Mouse (Mus musculus) CH12.LX (cell line): Measurements from ENCODE around the gene Zfhx3. TPM values are rescaled to one million over a fixed set of nuclear protein-coding genes. Genes with fewer than 3 reads are reported as not detected.

Experiments
- DNase-seq: peaks from one replicate; pipeline ENCODE4 v3.0.0-alpha.2; 2013; ENCODE audit errors: extremely low read depth
- H3K27ac ChIP-seq: 2 replicates; pipeline ENCODE4 v1.5.1; 2012; ENCODE audit warnings: low read depth, mild to moderate bottlenecking, control low read depth, moderate library complexity; ENCODE audit not compliant: insufficient read depth
- H3K27me3 ChIP-seq: replicated peaks from 2 replicates; pipeline ENCODE3; 2012; ENCODE audit warnings: inconsistent platforms
- H3K36me3 ChIP-seq, 2 experiments: replicated peaks in 1 of 2; 2 replicates each; pipeline versions ENCODE3 to v1.6.1; 2012; ENCODE audit warnings: inconsistent platforms in 1 of 2, low read length in 1 of 2, mild to moderate bottlenecking in 1 of 2, mixed read lengths in 1 of 2, moderate library complexity in 1 of 2; ENCODE audit not compliant: control insufficient read depth in 1 of 2, insufficient read depth in 1 of 2
- H3K4me1 ChIP-seq, 2 experiments: 2 replicates each; pipeline ENCODE4 v1.6.1; 2012; ENCODE audit warnings: inconsistent platforms in 1 of 2, moderate library complexity in 1 of 2; ENCODE audit not compliant: insufficient read depth in 2 of 2, control insufficient read depth in 1 of 2
- H3K4me2 ChIP-seq: 2 replicates; pipeline ENCODE4 v1.6.1; 2012; ENCODE audit warnings: low read depth, mild to moderate bottlenecking, control low read depth; ENCODE audit not compliant: poor library complexity, insufficient read depth, severe bottlenecking
- H3K4me3 ChIP-seq, 3 experiments: fragments of 150-350 bp in 1 of 3; sonication (generic) in 1 of 3; replicated peaks in 1 of 3; 2 replicates each; pipeline versions ENCODE3 to v1.5.1; 2011 to 2012; ENCODE audit warnings: low read depth in 2 of 3, low read length in 2 of 3, mild to moderate bottlenecking in 2 of 3, moderate library complexity in 2 of 3, control low read depth in 1 of 3, improper control_type of control experiment in 1 of 3, inconsistent platforms in 1 of 3, mixed read lengths in 1 of 3; ENCODE audit not compliant: poor library complexity in 1 of 3
- H3K79me2 ChIP-seq: replicated peaks from 2 replicates; pipeline ENCODE4 v1.6.1; 2012; ENCODE audit warnings: mild to moderate bottlenecking, moderate library complexity; ENCODE audit not compliant: control insufficient read depth, poor library complexity, insufficient read depth, severe bottlenecking; ENCODE audit errors: extremely low read depth
- H3K9ac ChIP-seq: 2 replicates; pipeline ENCODE4 v1.6.1; 2012; ENCODE audit warnings: low read depth, mild to moderate bottlenecking, control low read depth, moderate library complexity; ENCODE audit not compliant: insufficient read depth
- H3K9me3 ChIP-seq: replicated peaks from 2 replicates; pipeline ENCODE3; 2012; ENCODE audit warnings: low read length, inconsistent platforms, mixed read lengths
- CHD1 ChIP-seq: IDR thresholded peaks from 2 replicates; pipeline ENCODE4 v1.6.1; 2012; ENCODE audit warnings: low read depth, low read length, improper control_type of control experiment, inconsistent platforms
- CHD2 ChIP-seq: IDR thresholded peaks from 2 replicates; pipeline ENCODE4 v1.6.1; 2011; ENCODE audit warnings: low read length, improper control_type of control experiment
- CTCF ChIP-seq, 2 experiments: IDR thresholded peaks in 1 of 2; conservative IDR thresholded peaks in 1 of 2; 2 replicates each; pipeline ENCODE4 v1.5.1; 2011 to 2012; ENCODE audit warnings: low read depth in 2 of 2, low read length in 2 of 2, improper control_type of control experiment in 1 of 2, inconsistent platforms in 1 of 2, mild to moderate bottlenecking in 1 of 2, moderate library complexity in 1 of 2
- E2F4 ChIP-seq: IDR thresholded peaks from 2 replicates; pipeline ENCODE4 v1.6.1; 2011; ENCODE audit warnings: low read depth, low read length, improper control_type of control experiment; ENCODE audit not compliant: insufficient replicate concordance
- EP300 ChIP-seq: IDR thresholded peaks from 2 replicates; pipeline ENCODE4 v1.6.1; 2011; ENCODE audit warnings: low read length, improper control_type of control experiment
- ETS1 ChIP-seq: conservative IDR thresholded peaks from 2 replicates; pipeline ENCODE4 v1.6.1; 2012; ENCODE audit warnings: low read depth, mild to moderate bottlenecking, inconsistent platforms, low read length, improper control_type of control experiment, moderate library complexity
- HCFC1 ChIP-seq: IDR thresholded peaks from 2 replicates; pipeline ENCODE4 v1.6.1; 2012; ENCODE audit warnings: low read depth, mild to moderate bottlenecking, inconsistent platforms, low read length, improper control_type of control experiment
- JUN ChIP-seq: IDR thresholded peaks from 2 replicates; pipeline ENCODE4 v1.6.1; 2011; ENCODE audit warnings: low read depth, mild to moderate bottlenecking, low read length, improper control_type of control experiment, moderate library complexity; ENCODE audit not compliant: insufficient read depth
- JUND ChIP-seq: conservative IDR thresholded peaks from 2 replicates; pipeline ENCODE4 v1.6.1; 2011; ENCODE audit warnings: low read depth, low read length, improper control_type of control experiment
- MAZ ChIP-seq: IDR thresholded peaks from 2 replicates; pipeline ENCODE4 v1.6.1; 2012; ENCODE audit warnings: low read depth, mild to moderate bottlenecking, inconsistent platforms, low read length, improper control_type of control experiment, moderate library complexity
- MEF2A ChIP-seq: IDR thresholded peaks from 2 replicates; pipeline ENCODE4 v1.6.1; 2014; ENCODE audit warnings: low read depth, mild to moderate bottlenecking, inconsistent platforms, low read length, improper control_type of control experiment, borderline replicate concordance
- MYC ChIP-seq: IDR thresholded peaks from 2 replicates; pipeline ENCODE4 v1.6.1; 2011; ENCODE audit warnings: low read depth, mild to moderate bottlenecking, improper control_type of control experiment, low read length
- NRF1 ChIP-seq: IDR thresholded peaks from 2 replicates; pipeline ENCODE4 v1.6.1; 2014; ENCODE audit warnings: low read depth, mild to moderate bottlenecking, inconsistent platforms, low read length, improper control_type of control experiment, moderate library complexity
- PAX5 ChIP-seq: IDR thresholded peaks from 2 replicates; pipeline ENCODE4 v1.6.1; 2012; ENCODE audit warnings: low read length, inconsistent platforms, mixed read lengths
- POLR2AphosphoS2 ChIP-seq: IDR thresholded peaks from 2 replicates; pipeline ENCODE4 v1.6.1; 2011; ENCODE audit warnings: low read depth, low read length, improper control_type of control experiment
- RAD21 ChIP-seq: IDR thresholded peaks from 2 replicates; pipeline ENCODE4 v1.6.1; 2011; ENCODE audit warnings: low read depth, mild to moderate bottlenecking, low read length, improper control_type of control experiment, moderate library complexity
- RCOR1 ChIP-seq: conservative IDR thresholded peaks from 2 replicates; pipeline ENCODE4 v1.6.1; 2012; ENCODE audit warnings: low read depth, mild to moderate bottlenecking, inconsistent platforms, low read length, improper control_type of control experiment
- SMC3 ChIP-seq: IDR thresholded peaks from 2 replicates; pipeline ENCODE4 v1.6.1; 2011; ENCODE audit warnings: low read depth, low read length, improper control_type of control experiment
- TBP ChIP-seq: conservative IDR thresholded peaks from 2 replicates; pipeline ENCODE4 v1.6.1; 2011; ENCODE audit warnings: low read depth, low read length, improper control_type of control experiment
- USF1 ChIP-seq: IDR thresholded peaks from 2 replicates; pipeline ENCODE4 v1.6.1; 2014; ENCODE audit warnings: low read depth, mild to moderate bottlenecking, inconsistent platforms, low read length, improper control_type of control experiment
- ZKSCAN1 ChIP-seq: IDR thresholded peaks from 2 replicates; pipeline ENCODE4 v1.6.1; 2012; ENCODE audit warnings: low read depth, inconsistent platforms, low read length, improper control_type of control experiment, borderline replicate concordance
- ZMIZ1 ChIP-seq: IDR thresholded peaks from 2 replicates; pipeline ENCODE4 v1.6.1; 2012; ENCODE audit warnings: low read depth, mild to moderate bottlenecking, inconsistent platforms, low read length, improper control_type of control experiment
- dilution Hi-C: fragments of 300-500 bp; cut with MboI; formaldehyde crosslinking; loops from 2 replicates; pipeline ENCODE4 v1.14.3; 2020; ENCODE audit warnings: low sequenced_read_pairs; ENCODE audit not compliant: extremely low pct_unique_long_range_greater_than_20kb, extremely low pct_ligation_motif_present
- in situ Hi-C: fragments of 300-500 bp; cut with MboI; formaldehyde crosslinking; loops from 3 replicates; pipeline ENCODE4 v1.14.3; 2019; ENCODE audit warnings: low sequenced_read_pairs, low pct_ligation_motif_present, low pct_unique_long_range_greater_than_20kb, mixed read lengths
- polyA plus RNA-seq: library from polyadenylated mRNA; unstranded; fragments of >175 nt; gene quantifications from 2 replicates; pipeline ENCODE4 v1.2.1, GENCODE M21; 2012; ENCODE audit warnings: low read depth; ENCODE audit not compliant: insufficient read length
- total RNA-seq, 2 experiments: library from RNA; depleted of rRNA; stranded (reverse); fragments of 300-350 nt in 1 of 2; fragments of >200 nt in 1 of 2; gene quantifications; 2 replicates each; pipeline ENCODE4 v1.2.3; 2012 to 2014

Zfhx3 gene
- total and polyA plus RNA-seq, 3 experiments: 0.05 to 0.76 (median 0.68) TPM

DNA sequence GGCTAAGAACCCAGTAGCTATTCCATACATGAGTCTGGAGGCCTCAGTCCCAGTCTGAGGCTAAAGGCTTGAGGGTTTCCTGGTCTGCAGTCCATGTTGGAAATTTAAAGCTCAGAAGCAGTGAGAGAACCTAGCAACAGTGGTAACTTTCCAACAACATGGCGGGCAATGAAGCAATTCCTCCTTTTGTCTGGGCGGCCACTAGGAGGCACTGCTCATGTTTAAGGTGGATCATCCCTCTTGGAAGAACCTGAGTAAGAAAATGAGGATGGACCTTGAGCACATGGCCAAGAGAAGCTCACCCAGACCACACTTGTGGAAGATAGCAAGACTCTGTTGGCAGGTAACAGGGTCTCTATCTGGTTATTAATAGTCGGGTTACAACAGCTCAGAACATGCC lies 527.8 kb downstream of the Zfhx3 start:
- Histone ChIP-seq H3K27me3 (no peaks in the 10 kb centered on the region), H3K9me3 (no peaks in the 10 kb centered on the region), H3K4me1 (no peaks in the 10 kb centered on the region), H3K27ac (no peak overlapping the region), H3K9ac (no peak overlapping the region), H3K36me3 (no peaks in the 10 kb centered on the region), H3K79me2 (no peaks in the 10 kb centered on the region), H3K4me3 (no peak overlapping the region), H3K4me2 (no peak overlapping the region)
- in situ Hi-C loops: no loop called here
- no peak for TF ChIP-seq ZMIZ1
- peak in 1 of 2 experiments; percentile 56; a peak in 2 of 4 replicates for TF ChIP-seq CTCF (conservative IDR thresholded peaks at IDR 0.05 in 1 of 2, IDR thresholded peaks at IDR 0.05 in 1 of 2; ENCODE audit: low read depth in 2 of 2, low read length in 2 of 2)
- TF ChIP-seq SMC3: peak; percentile 40; the same call in 1 of the 2 replicates
- TF ChIP-seq RAD21: peak; percentile 17
- TF ChIP-seq E2F4: no peak
- dilution Hi-C loops: no loop called here
- DNase-seq: no peak

DNA sequence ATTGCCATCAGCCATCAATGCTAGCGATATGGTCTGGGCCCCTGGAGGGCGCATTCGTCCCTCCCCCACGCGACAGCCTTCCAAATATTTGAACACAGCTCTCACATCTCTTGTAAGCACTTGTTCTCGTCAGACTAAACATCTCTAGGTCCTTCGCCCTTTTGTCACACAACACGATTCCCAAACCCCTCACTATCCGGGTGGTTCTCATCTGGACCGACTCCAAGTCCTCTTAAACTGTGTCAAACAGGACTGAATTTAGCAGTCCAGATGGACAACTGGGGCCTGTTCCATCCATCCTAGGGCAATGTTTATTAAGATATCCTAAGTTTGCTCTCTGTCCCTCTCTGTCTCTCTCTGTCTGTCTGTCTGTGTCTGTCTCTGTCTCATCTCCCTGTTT lies 532.1 kb downstream of the Zfhx3 start:
- no peaks in the 10 kb centered on the region for H3K27me3 ChIP-seq
- no peak overlapping the region for H3K4me2 ChIP-seq
- no peak overlapping the region for H3K27ac ChIP-seq
- DNase-seq: no peak
- no peak overlapping the region for H3K9ac ChIP-seq
- H3K4me1 ChIP-seq: no peaks in the 10 kb centered on the region
- no peaks in the 10 kb centered on the region for H3K9me3 ChIP-seq
- H3K4me3 ChIP-seq: no peak overlapping the region
- TF ChIP-seq MEF2A (no peak), CHD2 (no peak), ZKSCAN1 (no peak), RCOR1 (no peak), NRF1 (no peak), MYC (no peak), MAZ (no peak), JUND (no peak), USF1 (no peak), ETS1 (no peak)
- TF ChIP-seq, all 38 proteins: peak for 0
- no peaks in the 10 kb centered on the region for H3K36me3 ChIP-seq
- dilution Hi-C loops (no loop called here), in situ Hi-C loops (no loop called here)
- H3K79me2 ChIP-seq: no peaks in the 10 kb centered on the region

DNA sequence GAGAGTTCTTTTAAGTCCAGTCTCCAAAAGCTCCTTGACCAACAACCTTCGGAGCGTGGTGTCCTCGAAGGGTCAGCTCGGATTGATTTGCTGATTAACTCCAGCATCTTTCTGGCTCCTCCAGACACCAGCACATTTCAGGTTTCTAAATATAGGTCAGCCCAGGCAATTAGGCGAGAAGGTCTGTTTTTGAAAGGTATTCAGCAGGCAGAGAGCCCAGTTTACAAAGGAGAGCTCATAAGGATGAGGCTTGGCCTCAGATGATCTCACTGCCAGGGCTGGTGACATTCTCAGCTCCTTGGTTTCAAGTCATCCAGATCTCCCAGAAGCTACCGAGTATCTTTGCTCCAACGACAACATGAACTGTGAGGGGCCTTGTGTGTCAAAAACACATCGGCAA lies 535.7 kb downstream of the Zfhx3 start:
- Histone ChIP-seq H3K27me3 (no peaks in the 10 kb centered on the region), H3K79me2 (no peaks in the 10 kb centered on the region), H3K27ac (no peak overlapping the region), H3K9me3 (no peaks in the 10 kb centered on the region), H3K4me3 (no peak overlapping the region), H3K4me2 (no peak overlapping the region), H3K36me3 (no peaks in the 10 kb centered on the region), H3K9ac (no peak overlapping the region), H3K4me1 (no peaks in the 10 kb centered on the region)
- dilution Hi-C loops (no loop called here), in situ Hi-C loops (no loop called here)
- TF ChIP-seq TBP (no peak), HCFC1 (no peak), EP300 (no peak), CTCF (conservative IDR thresholded peaks at IDR 0.05 in 1 of 2, IDR thresholded peaks at IDR 0.05 in 1 of 2; ENCODE audit: low read depth in 2 of 2, low read length in 2 of 2) (no peak), PAX5 (no peak), CHD1 (no peak), POLR2AphosphoS2 (no peak), MEF2A (no peak), JUN (no peak)
- no peak for DNase-seq
